Mouse (Mus musculus): Measurements from ENCODE around the gene Gm32802. TPM values are rescaled to one million over a fixed set of nuclear protein-coding genes. Genes with fewer than 3 reads are reported as not detected.
"Not testable (repeated sequence)": the region's sequence is repeated elsewhere in the genome, so short reads cannot be mapped to it uniquely, and the experiment has no call there.

The Gm32802 gene
- polyA plus RNA-seq (2014; fragmentation: Nextera tagmentation; extraction: Ambion mirVana) = not detected in 2 replicates

DNA sequence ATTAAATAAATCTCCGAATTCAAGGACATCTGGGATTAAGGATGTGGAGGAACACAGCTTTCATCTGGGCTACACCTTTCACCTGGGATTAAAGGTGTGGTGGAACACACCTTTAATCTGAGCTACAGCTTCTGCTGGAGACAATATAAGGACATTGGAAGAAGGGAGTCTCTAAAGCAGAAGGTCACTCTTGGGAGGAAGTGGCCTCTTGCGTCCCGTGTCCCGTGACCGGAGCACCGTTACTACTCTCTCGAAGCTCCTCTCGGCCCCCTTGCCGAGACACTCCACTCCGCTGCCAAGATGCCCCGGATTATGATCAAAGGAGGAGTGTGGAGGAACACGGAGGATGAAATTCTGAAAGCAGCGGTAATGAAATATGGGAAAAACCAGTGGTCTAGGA, at the start of gene Gm32802:
Gene Gm32802 (plus strand): TSS at position 301 of the 400 bp plus-strand sequence.
- DNase-seq (ENCODE audit: low spot score); H3K36me3 ChIP-seq (ENCODE audit: control insufficient read depth, insufficient read depth, low read length); H3K4me3 ChIP-seq (ENCODE audit: low read depth, low read length); H3K4me2 ChIP-seq; ATAC-seq (replicated peaks; ENCODE audit: low FRiP score); H3K9ac ChIP-seq (ENCODE audit: low read depth, low read length); H3K27ac ChIP-seq (ENCODE audit: low read depth, low read length); H3K27me3 ChIP-seq (replicated peaks; ENCODE audit: control insufficient read depth, insufficient read depth, low read length); H3K4me1 ChIP-seq (replicated peaks; ENCODE audit: control insufficient read depth, insufficient read depth, low read length); H3K9me3 ChIP-seq (ENCODE audit: control insufficient read depth, low read length): not testable (repeated sequence)
- WGBS = no CpG with 5 or more reads among the region's 13 CpGs

DNA sequence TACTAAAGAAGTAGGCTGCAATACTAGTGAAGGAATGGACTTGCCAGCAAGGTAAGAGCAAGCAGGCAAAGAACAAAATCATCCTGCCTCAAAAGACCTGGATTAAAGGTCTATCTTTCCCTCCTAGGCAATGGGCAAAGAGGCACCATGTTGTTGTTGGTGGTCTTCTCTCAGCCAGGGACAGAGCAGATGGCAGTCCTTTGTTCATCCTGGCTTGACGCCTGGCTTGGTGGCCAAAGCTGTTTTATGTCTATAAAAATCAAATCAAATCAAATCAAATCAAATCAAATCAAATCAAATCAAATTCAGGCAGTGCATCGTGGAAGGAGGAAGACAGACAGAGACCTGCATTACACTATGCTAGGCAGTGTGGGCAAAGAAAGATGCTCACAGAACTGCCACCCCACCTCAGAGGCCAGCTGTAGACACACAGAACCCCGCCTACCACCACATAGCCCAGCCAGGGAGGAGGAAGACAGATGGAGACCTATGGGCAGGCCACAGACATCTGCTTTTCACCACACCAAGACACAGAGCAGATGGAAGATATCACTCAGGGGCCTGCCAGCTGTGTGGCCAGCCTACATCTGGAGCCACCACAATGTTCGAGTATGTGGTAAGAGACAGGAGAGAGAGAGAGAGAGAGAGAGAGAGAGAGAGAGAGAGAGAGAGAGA, 42.6 kb upstream of the Gm32802 start:
- DNase-seq (ENCODE audit: low spot score); H3K27me3 ChIP-seq (replicated peaks; ENCODE audit: control insufficient read depth, insufficient read depth, low read length); H3K4me1 ChIP-seq (replicated peaks; ENCODE audit: control insufficient read depth, insufficient read depth, low read length); H3K36me3 ChIP-seq (ENCODE audit: control insufficient read depth, insufficient read depth, low read length); ATAC-seq (replicated peaks; ENCODE audit: low FRiP score); H3K9me3 ChIP-seq (ENCODE audit: control insufficient read depth, low read length); H3K27ac ChIP-seq (ENCODE audit: low read depth, low read length); H3K9ac ChIP-seq (ENCODE audit: low read depth, low read length); H3K4me2 ChIP-seq; H3K4me3 ChIP-seq (ENCODE audit: low read depth, low read length): not testable (repeated sequence)
- 67% methylated on average over 2 of the region's 4 CpGs for WGBS

DNA sequence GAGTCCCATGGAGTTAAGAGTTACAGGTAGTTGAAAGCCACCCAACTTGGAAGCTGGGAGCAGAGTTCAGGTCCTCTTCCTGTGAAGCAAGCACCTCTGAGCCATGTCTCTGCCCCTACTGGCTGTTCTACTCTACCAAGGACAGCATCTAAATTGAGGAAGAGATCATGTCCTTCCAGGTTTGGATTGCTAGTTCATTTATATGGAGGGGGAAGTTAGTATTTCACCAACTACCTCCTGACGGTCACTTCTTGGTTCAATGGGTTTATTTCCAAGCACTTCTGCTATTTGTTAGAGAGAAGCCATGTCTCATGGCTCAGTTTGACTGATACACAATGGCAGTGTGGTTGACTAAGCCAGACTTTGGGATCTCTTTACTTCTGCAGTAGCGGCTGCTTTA, 30.9 kb upstream of the Gm32802 start:
- DNase-seq (ENCODE audit: low spot score); H3K27me3 ChIP-seq (replicated peaks; ENCODE audit: control insufficient read depth, insufficient read depth, low read length); H3K4me3 ChIP-seq (ENCODE audit: low read depth, low read length); ATAC-seq (replicated peaks; ENCODE audit: low FRiP score); H3K9ac ChIP-seq (ENCODE audit: low read depth, low read length); H3K27ac ChIP-seq (ENCODE audit: low read depth, low read length); H3K36me3 ChIP-seq (ENCODE audit: control insufficient read depth, insufficient read depth, low read length); H3K9me3 ChIP-seq (ENCODE audit: control insufficient read depth, low read length); H3K4me1 ChIP-seq (replicated peaks; ENCODE audit: control insufficient read depth, insufficient read depth, low read length); H3K4me2 ChIP-seq: not testable (repeated sequence)
- WGBS = no CpG with 5 or more reads among the region's 2 CpGs

- H3K9me3 ChIP-seq (ENCODE audit: control insufficient read depth, low read length); H3K4me1 ChIP-seq (replicated peaks; ENCODE audit: control insufficient read depth, insufficient read depth, low read length); H3K4me3 ChIP-seq (ENCODE audit: low read depth, low read length); H3K9ac ChIP-seq (ENCODE audit: low read depth, low read length); H3K27ac ChIP-seq (ENCODE audit: low read depth, low read length); DNase-seq (ENCODE audit: low spot score); H3K27me3 ChIP-seq (replicated peaks; ENCODE audit: control insufficient read depth, insufficient read depth, low read length); ATAC-seq (replicated peaks; ENCODE audit: low FRiP score); H3K36me3 ChIP-seq (ENCODE audit: control insufficient read depth, insufficient read depth, low read length); H3K4me2 ChIP-seq: not testable (repeated sequence)
- WGBS = 100% methylated on average over 1 of the region's 5 CpGs
Measured at GRCm38 (mm10) chr10:118232607-118233006, 25.9 kb upstream of the Gm32802 start.

- H3K4me2 ChIP-seq; H3K9me3 ChIP-seq (ENCODE audit: control insufficient read depth, low read length); ATAC-seq (replicated peaks; ENCODE audit: low FRiP score); H3K9ac ChIP-seq (ENCODE audit: low read depth, low read length); H3K36me3 ChIP-seq (ENCODE audit: control insufficient read depth, insufficient read depth, low read length); DNase-seq (ENCODE audit: low spot score); H3K27me3 ChIP-seq (replicated peaks; ENCODE audit: control insufficient read depth, insufficient read depth, low read length); H3K27ac ChIP-seq (ENCODE audit: low read depth, low read length); H3K4me3 ChIP-seq (ENCODE audit: low read depth, low read length); H3K4me1 ChIP-seq (replicated peaks; ENCODE audit: control insufficient read depth, insufficient read depth, low read length): not testable (repeated sequence)
- WGBS = no CpG with 5 or more reads among the region's 13 CpGs
Measured at GRCm38 (mm10) chr10:118240680-118241079, 17.8 kb upstream of the Gm32802 start, which contains the start of gene Gm32717. TSS of gene Gm32717 (minus strand) at chr10:118240780.

GRCm38 (mm10) chr10:118249006-118249595, 9.4 kb upstream of the Gm32802 start:
- H3K9me3 ChIP-seq (ENCODE audit: control insufficient read depth, low read length); H3K4me1 ChIP-seq (replicated peaks; ENCODE audit: control insufficient read depth, insufficient read depth, low read length); H3K36me3 ChIP-seq (ENCODE audit: control insufficient read depth, insufficient read depth, low read length); H3K27ac ChIP-seq (ENCODE audit: low read depth, low read length); H3K4me3 ChIP-seq (ENCODE audit: low read depth, low read length); H3K27me3 ChIP-seq (replicated peaks; ENCODE audit: control insufficient read depth, insufficient read depth, low read length); H3K9ac ChIP-seq (ENCODE audit: low read depth, low read length); ATAC-seq (replicated peaks; ENCODE audit: low FRiP score); H3K4me2 ChIP-seq: not testable (repeated sequence)
- WGBS = 77% methylated on average over 11 of the region's 11 CpGs
- peak; percentile 11 for DNase-seq (ENCODE audit: low spot score)

DNA sequence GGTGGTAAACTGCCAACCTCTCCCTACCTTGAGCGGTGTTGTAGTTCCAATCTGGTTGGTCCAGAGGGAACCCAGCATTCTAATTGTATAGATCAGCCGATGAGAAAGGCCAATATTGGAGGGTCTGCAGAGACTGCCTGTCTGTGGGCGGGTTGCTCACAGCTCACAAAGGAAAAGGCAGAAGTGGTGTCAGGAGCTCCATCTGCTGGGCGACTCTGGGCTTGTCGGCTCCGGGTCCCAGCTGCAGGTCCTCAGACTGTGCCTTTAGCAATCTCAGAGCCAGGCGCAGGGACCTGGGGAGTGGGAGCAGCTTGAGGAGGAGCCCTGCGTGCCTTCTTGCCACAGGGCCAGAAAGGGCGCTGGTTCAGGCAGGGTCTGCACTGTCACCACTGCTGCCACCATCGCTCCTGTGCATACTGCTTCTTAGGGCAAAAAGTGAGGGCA, 7.6 kb upstream of the Gm32802 start:
- 67% methylated on average over 10 of the region's 10 CpGs for WGBS
- DNase-seq (ENCODE audit: low spot score) (peak; percentile 50), ATAC-seq (replicated peaks; ENCODE audit: low FRiP score) (no peak)
- Histone ChIP-seq H3K9ac (ENCODE audit: low read depth, low read length) (no peak overlapping the region), H3K27me3 (replicated peaks; ENCODE audit: control insufficient read depth, insufficient read depth, low read length) (no peaks in the 10 kb centered on the region), H3K4me1 (replicated peaks; ENCODE audit: control insufficient read depth, insufficient read depth, low read length) (no peaks in the 10 kb centered on the region), H3K4me3 (ENCODE audit: low read depth, low read length) (no peak overlapping the region), H3K4me2 (no peak overlapping the region), H3K9me3 (ENCODE audit: control insufficient read depth, low read length) (no peaks in the 10 kb centered on the region), H3K27ac (ENCODE audit: low read depth, low read length) (no peak overlapping the region), H3K36me3 (ENCODE audit: control insufficient read depth, insufficient read depth, low read length) (no peaks in the 10 kb centered on the region)

GRCm38 (mm10) chr10:118268812-118269211, 10.3 kb downstream of the Gm32802 start:
- not testable (repeated sequence) for H3K4me2 ChIP-seq; DNase-seq (ENCODE audit: low spot score)

GRCm38 (mm10) chr10:118271416-118271815, 12.9 kb downstream of the Gm32802 start:
- not testable (repeated sequence) for H3K4me2 ChIP-seq; H3K4me1 ChIP-seq (replicated peaks; ENCODE audit: control insufficient read depth, insufficient read depth, low read length); H3K27ac ChIP-seq (ENCODE audit: low read depth, low read length); ATAC-seq (replicated peaks; ENCODE audit: low FRiP score); H3K9me3 ChIP-seq (ENCODE audit: control insufficient read depth, low read length); DNase-seq (ENCODE audit: low spot score); H3K4me3 ChIP-seq (ENCODE audit: low read depth, low read length); H3K36me3 ChIP-seq (ENCODE audit: control insufficient read depth, insufficient read depth, low read length); H3K9ac ChIP-seq (ENCODE audit: low read depth, low read length); H3K27me3 ChIP-seq (replicated peaks; ENCODE audit: control insufficient read depth, insufficient read depth, low read length)
- no CpG with 5 or more reads among the region's 2 CpGs for WGBS

More at GRCm38 (mm10) chr10:118268812-118269211, 10.3 kb downstream of the Gm32802 start:
- not testable (repeated sequence) for H3K36me3 ChIP-seq (ENCODE audit: control insufficient read depth, insufficient read depth, low read length); H3K27ac ChIP-seq (ENCODE audit: low read depth, low read length); H3K9ac ChIP-seq (ENCODE audit: low read depth, low read length); H3K4me1 ChIP-seq (replicated peaks; ENCODE audit: control insufficient read depth, insufficient read depth, low read length); ATAC-seq (replicated peaks; ENCODE audit: low FRiP score); H3K27me3 ChIP-seq (replicated peaks; ENCODE audit: control insufficient read depth, insufficient read depth, low read length); H3K9me3 ChIP-seq (ENCODE audit: control insufficient read depth, low read length); H3K4me3 ChIP-seq (ENCODE audit: low read depth, low read length)
- WGBS = 40% methylated on average over 1 of the region's 8 CpGs
